In genomic region chr2:71810010-71810409, GRCm38 (mm10) we compare ENCODE assay signal across 32 mouse cellular contexts.
DNase-seq lines count a peak whose midpoint lies in the region; ATAC-seq and TF ChIP-seq lines count a peak whose summit lies in the region.
"Had no signal": no experiment of that assay in that cellular context is flagged by ENCODE, and none has a peak within 500 bp of the region (broad histone marks: within the 10 kb centered on the region; RNA-seq: fewer than 3 reads in every experiment).

No protein-coding gene starts in this region.

- 93% methylated on average over 11 of the region's 11 CpGs for WGBS in kidney, embryonic 15.5 days

- peak; percentile 8 for DNase-seq in kidney, adult 18-20 months
- DNase-seq in CD4-positive helper T cell, adult 2 months (ENCODE audit: low read depth, low spot score) = peak; percentile 88
- DNase-seq in CD8-positive naive resting alpha-beta T cell, adult 2 months (ENCODE audit: low read depth in 2 of 2, low spot score in 2 of 2) = peak; percentile 54 to 68
- no peak for DNase-seq in left cerebral cortex, adult 2 months (ENCODE audit: extremely low spot score in 1 of 2, low spot score in 2 of 2)
- no peak for DNase-seq in urinary bladder, postnatal 25 days (ENCODE audit: low spot score)
- DNase-seq: cerebellum, adult 11 months; cerebellum, adult 9-10 months; cerebellum, postnatal 36 days; embryo, embryonic 11 days; gastrocnemius, postnatal 25 days; heart, adult 18-20 months; heart, postnatal 14 days; kidney, postnatal 25 days; lung, adult 2 months; lung, postnatal 10 days; midbrain, embryonic 14.5 days; right cerebral cortex, adult 18-20 months; thymus, adult 2 months; thymus, postnatal 36 days had no signal

- peaks cover 60% of the 10 kb centered on the region for H3K4me1 ChIP-seq in kidney, embryonic 15.5 days

- peaks cover 7% of the 10 kb centered on the region; the same call in 1 of the 2 replicates for H3K36me3 ChIP-seq in kidney, embryonic 15.5 days
- H3K36me3 ChIP-seq: embryonic facial prominence, embryonic 12.5 days; hindbrain, embryonic 10.5 days; hindbrain, embryonic 15.5 days; limb, embryonic 10.5 days; limb, embryonic 15.5 days; neural tube, embryonic 12.5 days had no signal

- no peak for TF ChIP-seq CTCF in left cerebral cortex, adult 2 months (IDR thresholded peaks at IDR 0.05)

- ATAC-seq in kidney, embryonic 15.5 days (replicated peaks; ENCODE audit: low FRiP score) = no peak
- peak; percentile 64 for ATAC-seq in inflammation-experienced regulatory T-cells, adult 6 months
- ATAC-seq in monocyte, adult 5-6 weeks (replicated peaks; ENCODE audit: insufficient number of reproducible peaks, low FRiP score, low TSS enrichment, poor library complexity, severe bottlenecking) = no peak
- ATAC-seq: forebrain, embryonic 14.5 days had no signal

- intact Hi-C loops in left cerebral cortex, adult 2 months (cut with DNase I) = loop anchor here (10.0 kb wide), 1 partner anchor 415 kb away; no protein-coding TSS in a partner anchor

- H3K9ac ChIP-seq in kidney, embryonic 15.5 days = no peak overlapping the region
- H3K9ac ChIP-seq: embryonic facial prominence, embryonic 12.5 days; hindbrain, embryonic 15.5 days; limb, embryonic 15.5 days; liver, embryonic 14.5 days; neural tube, embryonic 12.5 days had no signal

- H3K9me3 ChIP-seq in kidney, embryonic 15.5 days (replicated peaks) = no peaks in the 10 kb centered on the region
- H3K9me3 ChIP-seq: embryonic facial prominence, embryonic 12.5 days; hindbrain, embryonic 10.5 days; hindbrain, embryonic 15.5 days; limb, embryonic 10.5 days; limb, embryonic 15.5 days; neural tube, embryonic 12.5 days had no signal

- no peaks in the 10 kb centered on the region for H3K27me3 ChIP-seq in kidney, embryonic 15.5 days
- H3K27me3 ChIP-seq: embryonic facial prominence, embryonic 12.5 days; hindbrain, embryonic 15.5 days; limb, embryonic 15.5 days; neural tube, embryonic 12.5 days had no signal

- H3K4me2 ChIP-seq in kidney, embryonic 15.5 days = no peak overlapping the region
- H3K4me2 ChIP-seq: embryonic facial prominence, embryonic 12.5 days; hindbrain, embryonic 15.5 days; limb, embryonic 15.5 days; neural tube, embryonic 12.5 days had no signal

- H3K4me3 ChIP-seq in kidney, embryonic 15.5 days (replicated peaks) = no peak overlapping the region
- no peak overlapping the region for H3K4me3 ChIP-seq in left cerebral cortex, adult 2 months
- H3K4me3 ChIP-seq: embryonic facial prominence, embryonic 12.5 days; hindbrain, embryonic 10.5 days; hindbrain, embryonic 15.5 days; limb, embryonic 10.5 days; limb, embryonic 15.5 days; neural tube, embryonic 12.5 days had no signal

- no peak overlapping the region for H3K27ac ChIP-seq in kidney, embryonic 15.5 days
- H3K27ac ChIP-seq in left cerebral cortex, adult 2 months = no peak overlapping the region
- H3K27ac ChIP-seq: embryonic facial prominence, embryonic 12.5 days; hindbrain, embryonic 10.5 days; hindbrain, embryonic 15.5 days; limb, embryonic 10.5 days; limb, embryonic 15.5 days; liver, embryonic 14.5 days; macrophage; neural tube, embryonic 12.5 days; stomach, postnatal 0 days had no signal

Comparison
In these comparisons a context has a peak if more than half of its experiments do, and no peak if none do; other contexts are left out.
1. DNase-seq: peak in kidney, adult 18-20 months (single experiment), CD4-positive helper T cell, adult 2 months (single experiment) and CD8-positive naive resting alpha-beta T cell, adult 2 months (2 of 2); none in left cerebral cortex, adult 2 months (0 of 2) and urinary bladder, postnatal 25 days (single experiment).